Mouse (Mus musculus) liver, embryonic 16.5 days (tissue): ENCODE measurements around the gene Aak1. TPM values are rescaled to one million over a fixed set of nuclear protein-coding genes. Genes with fewer than 3 reads are reported as not detected.

Source experiments
- ATAC-seq: fragments of 200-750 bp; cut with Nextera tagmentation; 2 replicates; pipeline ENCODE4 v1.8.0; 2017; ENCODE audit warnings: low read depth, mild to moderate bottlenecking, moderate number of reproducible peaks, moderate library complexity
- H3K27ac ChIP-seq: fragments of 300-500 bp; sonication (generic); 2 replicates; pipeline ENCODE4 v1.5.1; 2014; ENCODE audit warnings: mild to moderate bottlenecking, low read length
- H3K27me3 ChIP-seq: fragments of 300-500 bp; sonication (generic); 2 replicates; pipeline ENCODE4 v1.6.1; 2014; ENCODE audit warnings: low read depth, low read length, mixed read lengths; ENCODE audit not compliant: control insufficient read depth, insufficient read depth
- H3K36me3 ChIP-seq: fragments of 300-500 bp; sonication (generic); 2 replicates; pipeline ENCODE4 v1.6.1; 2014; ENCODE audit warnings: mild to moderate bottlenecking; ENCODE audit not compliant: control insufficient read depth, insufficient read depth
- H3K4me1 ChIP-seq: fragments of 300-500 bp; sonication (generic); 2 replicates; pipeline ENCODE4 v1.6.1; 2014; ENCODE audit warnings: low read depth, low read length, mixed read lengths; ENCODE audit not compliant: control insufficient read depth
- H3K4me2 ChIP-seq: fragments of 300-500 bp; sonication (generic); 2 replicates; pipeline ENCODE4 v1.6.1; 2014; ENCODE audit warnings: low read depth, low read length, mixed read lengths
- H3K4me3 ChIP-seq: fragments of 300-500 bp; sonication (generic); 2 replicates; pipeline ENCODE4 v1.5.1; 2014; ENCODE audit warnings: low read depth, mild to moderate bottlenecking, low read length
- H3K9ac ChIP-seq: fragments of 300-500 bp; sonication (generic); 2 replicates; pipeline ENCODE4 v1.6.1; 2014; ENCODE audit warnings: low read depth, low read length
- H3K9me3 ChIP-seq: fragments of 300-500 bp; sonication (generic); replicated peaks from 2 replicates; pipeline ENCODE4 v1.6.1; 2016; ENCODE audit warnings: low read length; ENCODE audit not compliant: control insufficient read depth
- WGBS: fragments of 180-500 bp; shearing (Covaris S2); extraction: QIAGEN DNeasy Blood & Tissue Kit; methylation state at CpG from one replicate; pipeline ENCODE4 v1.1.7; 2014; ENCODE audit not compliant: insufficient replicate concordance; 5-methylcytosine and 5-hydroxymethylcytosine counted together
- polyA plus RNA-seq: library from polyadenylated mRNA; unstranded; fragments of >200 nt; fragmentation: Nextera tagmentation; extraction: Ambion mirVana; gene quantifications from 2 replicates; pipeline ENCODE4 v1.2.1, GENCODE M21; 2015

Gene Aak1
- 3.4 TPM in 2 replicates for polyA plus RNA-seq

GRCm38 (mm10) chr6:86848915-86849644 lies at the start of gene Aak1:
Gene Aak1, plus strand, starts transcription at chr6:86849517.
- Histone ChIP-seq H3K27ac (peak within 1 kb of the TSS; percentile 94), H3K4me2 (peak within 1 kb of the TSS; percentile 93), H3K9ac (peak within 1 kb of the TSS; percentile 91), H3K9me3 (no peaks in the 10 kb centered on the region), H3K4me1 (peaks cover 31% of the 10 kb centered on the region), H3K36me3 (no peaks in the 10 kb centered on the region; the same call in 1 of the 2 replicates), H3K27me3 (no peaks in the 10 kb centered on the region), H3K4me3 (peak within 1 kb of the TSS; percentile 87)
- peak; percentile 90 for ATAC-seq
- under 1% methylated on average over 59 of the region's 60 CpGs for WGBS

- no peak overlapping the region for H3K27ac ChIP-seq
- H3K4me1 ChIP-seq: no peaks in the 10 kb centered on the region
- no peak overlapping the region for H3K4me3 ChIP-seq
- no peak overlapping the region for H3K9ac ChIP-seq
- H3K27me3 ChIP-seq: no peaks in the 10 kb centered on the region
- no peaks in the 10 kb centered on the region for H3K9me3 ChIP-seq
- WGBS: 71% methylated on average over 3 of the region's 3 CpGs
- ATAC-seq: no peak
- H3K4me2 ChIP-seq: no peak overlapping the region
- no peaks in the 10 kb centered on the region for H3K36me3 ChIP-seq
These were observed 48.9 kb upstream of the Aak1 start for GRCm38 (mm10) chr6:86800467-86800866.

DNA sequence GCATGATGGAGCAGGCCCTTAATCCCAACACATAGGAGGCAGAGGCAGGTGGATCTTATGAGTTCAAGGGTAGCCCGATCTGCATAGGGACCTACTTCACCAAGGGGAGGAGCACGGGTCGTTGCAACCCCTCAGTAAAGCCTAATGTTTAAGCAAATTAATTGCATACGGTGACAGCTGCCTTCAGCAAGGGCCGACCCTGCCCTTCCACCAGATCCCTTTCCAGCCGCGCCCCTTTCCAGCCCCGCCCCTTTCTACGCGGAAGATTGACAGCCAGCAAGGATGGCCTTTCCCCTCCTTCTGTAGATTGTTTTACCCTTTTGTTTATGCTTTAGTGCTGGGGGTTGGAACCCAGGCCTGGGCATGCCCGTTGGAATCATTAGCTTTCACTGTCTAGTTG lies 47.9 kb upstream of the Aak1 start:
- H3K27me3 ChIP-seq: no peaks in the 10 kb centered on the region
- no peak overlapping the region for H3K27ac ChIP-seq
- H3K4me2 ChIP-seq: no peak overlapping the region
- H3K9ac ChIP-seq: no peak overlapping the region
- H3K9me3 ChIP-seq: no peaks in the 10 kb centered on the region
- H3K4me1 ChIP-seq: no peaks in the 10 kb centered on the region
- H3K36me3 ChIP-seq: no peaks in the 10 kb centered on the region
- ATAC-seq: no peak
- WGBS: 31% methylated on average over 11 of the region's 11 CpGs
- no peak overlapping the region for H3K4me3 ChIP-seq

GRCm38 (mm10) chr6:86804646-86805045 lies 44.7 kb upstream of the Aak1 start:
- H3K9ac ChIP-seq: no peak overlapping the region
- WGBS: 59% methylated on average over 3 of the region's 3 CpGs
- no peak overlapping the region for H3K27ac ChIP-seq
- H3K4me2 ChIP-seq: no peak overlapping the region
- H3K27me3 ChIP-seq: peaks cover 3% of the 10 kb centered on the region; the same call in 1 of the 2 replicates
- no peak overlapping the region for H3K4me3 ChIP-seq
- no peaks in the 10 kb centered on the region for H3K4me1 ChIP-seq
- H3K36me3 ChIP-seq: no peaks in the 10 kb centered on the region
- H3K9me3 ChIP-seq: no peaks in the 10 kb centered on the region
- no peak for ATAC-seq

DNA sequence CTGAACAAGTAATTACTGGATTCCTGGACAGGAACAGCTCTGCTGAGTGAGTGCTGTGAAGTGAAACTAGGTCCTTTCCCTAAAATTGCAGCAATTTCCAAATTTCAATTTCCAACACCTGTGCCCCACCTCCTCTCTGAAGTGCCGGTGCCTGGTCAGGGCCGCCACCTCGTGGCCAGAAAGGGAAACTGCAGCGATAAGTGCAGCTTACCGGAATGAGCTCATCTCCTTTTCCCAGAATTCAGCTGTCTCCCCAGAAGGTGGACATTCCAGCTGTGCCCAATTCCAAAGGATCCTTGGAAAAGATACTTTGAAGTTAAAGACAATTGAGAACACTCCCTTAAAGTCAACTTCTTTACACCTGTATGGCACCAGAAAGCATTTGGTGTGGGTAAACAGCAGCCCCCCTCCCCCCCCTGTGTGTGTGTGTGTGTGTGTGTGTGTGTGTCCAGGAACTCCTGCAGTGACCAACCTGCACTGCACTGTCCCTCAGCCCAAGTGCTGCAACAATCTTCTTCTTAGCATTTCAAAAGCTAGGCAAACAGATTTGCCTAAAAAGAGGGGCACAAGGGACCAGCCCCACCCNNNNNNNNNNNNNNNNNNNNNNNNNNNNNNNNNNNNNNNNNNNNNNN lies 42.7 kb upstream of the Aak1 start:
- Histone ChIP-seq H3K9me3 (no peaks in the 10 kb centered on the region), H3K36me3 (no peaks in the 10 kb centered on the region), H3K4me3 (no peak overlapping the region), H3K27me3 (peaks cover 4% of the 10 kb centered on the region; the same call in 1 of the 2 replicates), H3K4me2 (no peak overlapping the region), H3K4me1 (no peaks in the 10 kb centered on the region), H3K9ac (no peak overlapping the region), H3K27ac (no peak overlapping the region)
- no peak for ATAC-seq
- 4% methylated on average over 5 of the region's 5 CpGs for WGBS

- Histone ChIP-seq H3K27me3 (peaks cover 4% of the 10 kb centered on the region; the same call in 1 of the 2 replicates), H3K9me3 (no peaks in the 10 kb centered on the region), H3K4me2 (no peak overlapping the region), H3K4me1 (no peaks in the 10 kb centered on the region), H3K36me3 (no peaks in the 10 kb centered on the region), H3K4me3 (no peak overlapping the region), H3K27ac (no peak overlapping the region), H3K9ac (no peak overlapping the region)
- WGBS: 30% methylated on average over 4 of the region's 4 CpGs
- no peak for ATAC-seq
These were observed 36.4 kb upstream of the Aak1 start for GRCm38 (mm10) chr6:86812919-86813318.

DNA sequence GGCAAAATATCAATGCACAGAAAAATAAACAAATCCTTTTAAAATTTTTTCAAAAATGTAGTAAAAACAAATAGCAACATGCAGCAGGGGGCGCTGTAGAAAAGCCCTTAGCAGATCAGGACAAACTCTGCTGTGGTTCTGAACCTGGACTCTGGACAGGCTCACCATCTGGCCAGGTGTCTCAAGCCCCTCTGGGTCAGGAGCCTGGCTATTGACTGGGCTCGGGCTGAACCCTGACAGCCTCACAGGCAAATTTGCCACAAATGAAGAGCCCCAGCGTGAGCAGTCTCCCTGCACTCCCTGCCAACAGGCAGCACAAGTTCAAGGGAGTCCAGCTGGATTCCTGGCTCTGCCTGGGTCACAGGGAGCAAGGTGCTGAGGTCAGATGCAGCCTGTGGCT lies 36.0 kb upstream of the Aak1 start:
- 0 out of 2 replicates have a peak, but pooled peaks have one; percentile 5 for ATAC-seq
- Histone ChIP-seq H3K27me3 (peaks cover 4% of the 10 kb centered on the region; the same call in 1 of the 2 replicates), H3K4me1 (no peaks in the 10 kb centered on the region), H3K4me2 (no peak overlapping the region), H3K4me3 (no peak overlapping the region), H3K9ac (no peak overlapping the region), H3K9me3 (no peaks in the 10 kb centered on the region), H3K27ac (no peak overlapping the region), H3K36me3 (no peaks in the 10 kb centered on the region)
- WGBS: 13% methylated on average over 3 of the region's 3 CpGs

GRCm38 (mm10) chr6:86814926-86815325 lies 34.4 kb upstream of the Aak1 start:
- no peak for ATAC-seq
- H3K27me3 ChIP-seq: no peaks in the 10 kb centered on the region
- WGBS: 59% methylated on average over 3 of the region's 3 CpGs
- no peaks in the 10 kb centered on the region for H3K36me3 ChIP-seq
- H3K4me1 ChIP-seq: no peaks in the 10 kb centered on the region
- no peak overlapping the region for H3K4me2 ChIP-seq
- no peak overlapping the region for H3K27ac ChIP-seq
- no peaks in the 10 kb centered on the region for H3K9me3 ChIP-seq
- no peak overlapping the region for H3K9ac ChIP-seq
- H3K4me3 ChIP-seq: no peak overlapping the region

- Histone ChIP-seq H3K27me3 (no peaks in the 10 kb centered on the region), H3K36me3 (no peaks in the 10 kb centered on the region), H3K9ac (no peak overlapping the region), H3K4me1 (no peaks in the 10 kb centered on the region), H3K9me3 (no peaks in the 10 kb centered on the region), H3K4me3 (no peak overlapping the region), H3K4me2 (no peak overlapping the region), H3K27ac (no peak overlapping the region)
- ATAC-seq: no peak
- 39% methylated on average over 7 of the region's 7 CpGs for WGBS
These were observed 33.9 kb upstream of the Aak1 start for GRCm38 (mm10) chr6:86815436-86815835.
